Mouse (Mus musculus): ENCODE results near the gene Ddias.

- no peak for TF ChIP-seq CTCF (IDR thresholded peaks at IDR 0.05; ENCODE audit: low read depth, low read length)
- TF ChIP-seq POLR2A (IDR thresholded peaks at IDR 0.05; ENCODE audit: extremely low read depth, insufficient read depth, low read length), result no peak
Observed at GRCm38 (mm10) chr7:92886801-92887200, 12.8 kb upstream of the Ddias start.
